Mouse (Mus musculus): ENCODE results near the gene Shpk.

DNA sequence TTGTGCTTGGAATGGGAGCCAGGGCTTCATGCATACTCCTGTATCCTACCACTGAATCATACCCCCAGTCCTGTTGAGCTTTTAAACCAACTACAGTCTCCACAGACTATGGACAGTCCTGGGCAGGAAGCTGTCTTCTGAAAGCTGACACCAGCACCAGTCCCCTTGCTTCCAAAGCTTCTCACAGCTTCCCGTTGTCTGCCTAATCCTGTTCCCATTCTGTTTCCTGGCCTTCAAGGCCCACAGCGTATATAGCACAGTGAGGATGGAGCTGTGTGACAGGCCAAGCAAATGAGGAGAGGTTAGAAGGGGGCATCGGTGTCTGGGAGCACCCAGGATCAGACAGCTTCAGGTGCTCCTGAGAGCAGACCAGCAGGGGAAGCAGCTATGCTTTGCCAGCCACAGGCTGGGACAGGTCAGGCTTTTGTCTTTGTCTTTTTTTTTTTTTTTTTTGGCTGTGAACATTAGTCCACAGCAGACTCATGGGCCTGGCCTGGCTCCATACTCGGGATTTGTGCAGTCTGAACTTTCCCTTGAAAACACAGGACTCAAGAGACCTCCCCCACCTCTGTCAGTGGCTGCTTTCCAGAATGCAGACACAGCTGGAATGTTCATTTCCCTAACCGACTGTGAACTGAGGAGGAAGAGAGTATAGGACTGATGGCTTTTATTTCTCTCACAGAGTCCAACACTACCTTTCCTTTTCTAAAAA lies 36.9 kb downstream of the Shpk start:
- TF ChIP-seq CTCF (IDR thresholded peaks at IDR 0.05; ENCODE audit: extremely low read depth, insufficient read depth, insufficient read length, insufficient replicate concordance) (no peak), POLR2A (IDR thresholded peaks at IDR 0.05; ENCODE audit: low read depth, low read length) (no peak)
